ENCODE assay signal across 16 mouse cellular contexts in the genomic region with DNA sequence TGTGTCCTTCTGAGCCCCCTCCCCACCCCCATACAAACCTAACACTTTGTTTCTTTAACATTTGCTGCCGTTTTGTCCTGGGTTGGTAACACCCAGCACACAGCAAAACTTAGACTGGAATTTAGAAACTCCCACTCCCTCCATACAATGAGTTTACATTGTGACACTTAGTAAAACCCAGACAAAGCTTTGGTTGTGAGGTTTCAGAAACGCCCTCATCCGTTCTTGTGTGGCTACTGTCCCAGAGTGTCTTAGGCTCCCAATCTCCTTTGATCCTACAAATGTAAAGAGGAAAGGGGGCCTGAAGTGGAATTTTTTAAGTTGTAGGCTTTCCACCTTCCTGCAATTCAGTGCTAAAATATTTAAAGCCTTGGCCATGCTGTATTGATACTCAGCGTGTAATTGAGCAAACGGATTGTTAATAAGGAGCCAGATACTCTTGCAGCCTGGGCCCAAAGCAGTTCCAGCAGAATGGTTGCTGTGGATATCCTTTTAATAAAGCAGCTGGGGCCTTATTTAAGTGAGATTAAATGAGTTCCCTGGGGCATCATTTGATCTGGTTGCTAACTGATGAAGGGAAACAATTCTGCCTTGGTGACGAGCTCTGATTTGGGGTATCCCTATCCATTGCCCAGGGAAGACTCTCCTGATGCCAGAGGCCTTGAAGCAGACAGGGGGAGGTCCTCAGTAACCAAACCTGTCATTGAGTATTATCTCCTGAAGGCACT. TPM values are rescaled to one million over a fixed set of nuclear protein-coding genes. Genes with fewer than 3 reads are reported as not detected.
DNase-seq lines count a peak whose midpoint lies in the region; ATAC-seq lines count a peak whose summit lies in the region.
"Had no signal": no experiment of that assay in that cellular context is flagged by ENCODE, and none has a peak within 500 bp of the region (broad histone marks: within the 10 kb centered on the region; RNA-seq: fewer than 3 reads in every experiment).

No protein-coding gene starts in this region.

- ATAC-seq in embryonic facial prominence, embryonic 14.5 days (ENCODE audit: low read depth), result peak; percentile 16; the same call in 1 of the 2 replicates
- peak; percentile 67 for ATAC-seq in midbrain, embryonic 15.5 days (replicated peaks)
- ATAC-seq: inflammation-experienced regulatory T-cells, adult 6 months had no signal

- no peaks in the 10 kb centered on the region for H3K9me3 ChIP-seq in embryonic facial prominence, embryonic 14.5 days (ENCODE audit: control insufficient read depth, low read length)
- no peaks in the 10 kb centered on the region for H3K9me3 ChIP-seq in embryonic facial prominence, embryonic 10.5 days
- no peaks in the 10 kb centered on the region for H3K9me3 ChIP-seq in midbrain, embryonic 15.5 days

- no peaks in the 10 kb centered on the region; the same call in 1 of the 2 replicates for H3K4me1 ChIP-seq in embryonic facial prominence, embryonic 14.5 days (ENCODE audit: control insufficient read depth, insufficient read depth, low read length)
- peaks cover 12% of the 10 kb centered on the region; the same call in 1 of the 2 replicates for H3K4me1 ChIP-seq in embryonic facial prominence, embryonic 10.5 days
- H3K4me1 ChIP-seq in midbrain, embryonic 15.5 days, result peaks cover 16% of the 10 kb centered on the region

- H3K27ac ChIP-seq in embryonic facial prominence, embryonic 14.5 days (replicated peaks; ENCODE audit: low read depth, low read length), result no peak overlapping the region
- H3K27ac ChIP-seq in embryonic facial prominence, embryonic 10.5 days (replicated peaks), result no peak overlapping the region
- H3K27ac ChIP-seq in midbrain, embryonic 15.5 days, result peak overlapping the region; percentile 67
- H3K27ac ChIP-seq: liver, embryonic 14.5 days; macrophage had no signal

- H3K36me3 ChIP-seq in embryonic facial prominence, embryonic 14.5 days (ENCODE audit: control insufficient read depth, insufficient read depth, low read length), result no peaks in the 10 kb centered on the region
- no peaks in the 10 kb centered on the region for H3K36me3 ChIP-seq in embryonic facial prominence, embryonic 10.5 days (replicated peaks)
- H3K36me3 ChIP-seq in midbrain, embryonic 15.5 days (replicated peaks), result no peaks in the 10 kb centered on the region

- no peaks in the 10 kb centered on the region for H3K27me3 ChIP-seq in embryonic facial prominence, embryonic 14.5 days (replicated peaks; ENCODE audit: control insufficient read depth, insufficient read depth, low read length)
- H3K27me3 ChIP-seq in embryonic facial prominence, embryonic 10.5 days (replicated peaks; ENCODE audit: low read depth, poor library complexity, severe bottlenecking), result peaks cover 8% of the 10 kb centered on the region
- 0 out of 2 replicates have a peak, but pooled peaks cover 2% of the 10 kb centered on the region for H3K27me3 ChIP-seq in midbrain, embryonic 15.5 days (replicated peaks)

- no peak overlapping the region for H3K4me2 ChIP-seq in embryonic facial prominence, embryonic 14.5 days (ENCODE audit: low read depth, low read length)
- no peak overlapping the region for H3K4me2 ChIP-seq in midbrain, embryonic 15.5 days

- DNase-seq in embryonic facial prominence, embryonic 14.5 days (ENCODE audit: low spot score), result peak; percentile 51
- no peak for DNase-seq in embryonic facial prominence, embryonic 10.5 days (ENCODE audit: low spot score)
- peak; percentile 31 for DNase-seq in retina, postnatal 1 day
- DNase-seq in retina, embryonic 14.5 days (ENCODE audit: low spot score), result no peak
- DNase-seq in right cerebral cortex, postnatal 36 days (ENCODE audit: low spot score in 2 of 2), result no peak
- no peak for DNase-seq in frontal cortex, postnatal 36 days (ENCODE audit: low spot score in 2 of 2)
- no peak for DNase-seq in thymus, adult 18-20 months
- DNase-seq: adrenal gland, postnatal 36 days; cerebellum, postnatal 14 days; heart, adult 18-20 months had no signal

- WGBS in embryonic facial prominence, embryonic 14.5 days, result 30% methylated on average over 6 of the region's 6 CpGs
- 42% methylated on average over 6 of the region's 6 CpGs for WGBS in embryonic facial prominence, embryonic 10.5 days
- 11% methylated on average over 6 of the region's 6 CpGs for WGBS in midbrain, embryonic 15.5 days

- H3K9ac ChIP-seq in embryonic facial prominence, embryonic 14.5 days (ENCODE audit: low read depth, low read length), result no peak overlapping the region
- no peak overlapping the region for H3K9ac ChIP-seq in midbrain, embryonic 15.5 days
- H3K9ac ChIP-seq: liver, embryonic 14.5 days had no signal

- no peak overlapping the region for H3K4me3 ChIP-seq in embryonic facial prominence, embryonic 14.5 days (ENCODE audit: low read depth, low read length)
- no peak overlapping the region for H3K4me3 ChIP-seq in embryonic facial prominence, embryonic 10.5 days
- H3K4me3 ChIP-seq in midbrain, embryonic 15.5 days, result no peak overlapping the region

RNA-seq across cellular contexts. Expression of a gene that starts 6.6 kb away (rescaled TPM):
- polyA plus RNA-seq in embryonic facial prominence, embryonic 14.5 days (2014; fragmentation: Nextera tagmentation; extraction: Ambion mirVana), result 0.22 and 0.36 TPM in 2 replicates
- 0.10 and 0.16 TPM in 2 replicates for polyA plus RNA-seq in embryonic facial prominence, embryonic 10.5 days (2016; fragmentation: Nextera tagmentation; extraction: Ambion mirVana)
- polyA plus RNA-seq in midbrain, embryonic 15.5 days (2015; fragmentation: Nextera tagmentation; extraction: Ambion mirVana), result 0.60 and 0.83 TPM in 2 replicates
- polyA plus RNA-seq: inflammation-experienced regulatory T-cells, adult 6 months; kidney, embryonic 14.5 days; limb, embryonic 11.5 days; macrophage had no signal

RNA-seq across cellular contexts. Expression of a gene that starts 21.2 kb away (rescaled TPM):
- polyA plus RNA-seq in embryonic facial prominence, embryonic 14.5 days (2014; fragmentation: Nextera tagmentation; extraction: Ambion mirVana), result 15.3 and 19.3 TPM in 2 replicates
- polyA plus RNA-seq in embryonic facial prominence, embryonic 10.5 days (2016; fragmentation: Nextera tagmentation; extraction: Ambion mirVana), result 1.8 and 2.4 TPM in 2 replicates
- 0.09 and 0.39 TPM in 2 replicates for polyA plus RNA-seq in midbrain, embryonic 15.5 days (2015; fragmentation: Nextera tagmentation; extraction: Ambion mirVana)
- polyA plus RNA-seq: macrophage had no signal

RNA-seq across cellular contexts. Expression of a gene that starts 50.3 kb away (rescaled TPM):
- polyA plus RNA-seq in embryonic facial prominence, embryonic 14.5 days (2014; fragmentation: Nextera tagmentation; extraction: Ambion mirVana), result 14.5 and 18.3 TPM in 2 replicates
- 15.9 and 16.2 TPM in 2 replicates for polyA plus RNA-seq in embryonic facial prominence, embryonic 10.5 days (2016; fragmentation: Nextera tagmentation; extraction: Ambion mirVana)
- 11.4 and 14.3 TPM in 2 replicates for polyA plus RNA-seq in midbrain, embryonic 15.5 days (2015; fragmentation: Nextera tagmentation; extraction: Ambion mirVana)

Comparison
In these comparisons a context has a peak if more than half of its experiments do, and no peak if none do; other contexts are left out.
1. DNase-seq: peak in embryonic facial prominence, embryonic 14.5 days (single experiment) and retina, postnatal 1 day (single experiment); none in embryonic facial prominence, embryonic 10.5 days (single experiment), retina, embryonic 14.5 days (single experiment), right cerebral cortex, postnatal 36 days (0 of 2), frontal cortex, postnatal 36 days (0 of 2) and thymus, adult 18-20 months (0 of 2).